ENCODE assay signal across 8 mouse cellular contexts in genomic region chr5:143527486-143528307, GRCm38 (mm10). TPM values are rescaled to one million over a fixed set of nuclear protein-coding genes. Genes with fewer than 3 reads are reported as not detected.
DNase-seq lines count a peak whose midpoint lies in the region; ATAC-seq lines count a peak whose summit lies in the region.

TSS of gene Rac1 (minus strand) at chr5:143528036.

- WGBS in hindbrain, embryonic 13.5 days, result under 1% methylated on average over 66 of the region's 105 CpGs

- H3K36me3 ChIP-seq in hindbrain, embryonic 13.5 days, result peaks cover 3% of the 10 kb centered on the region; the same call in 1 of the 2 replicates

- peak; percentile 99 for DNase-seq in NIH3T3 (ENCODE audit: low read depth)
- DNase-seq in cerebellum, postnatal 10 days, result peak; percentile 98 to 99
- peak; percentile 89 to 93 for DNase-seq in frontal cortex, postnatal 14 days (ENCODE audit: low spot score in 2 of 2)
- peak; percentile 96 to 98 for DNase-seq in layer of hippocampus, postnatal 25 days (ENCODE audit: extremely low spot score in 1 of 2, low spot score in 1 of 2)
- DNase-seq in lung, postnatal 25 days (ENCODE audit: low spot score), result peak; percentile 95
- DNase-seq in retina, embryonic 14.5 days (ENCODE audit: low spot score), result peak; percentile 97
- DNase-seq in thymus, postnatal 4 days, result peak; percentile 98

- peak within 1 kb of the TSS; percentile 96 for H3K27ac ChIP-seq in hindbrain, embryonic 13.5 days

- H3K9ac ChIP-seq in hindbrain, embryonic 13.5 days, result peak within 1 kb of the TSS; percentile 100

- no peaks in the 10 kb centered on the region for H3K9me3 ChIP-seq in hindbrain, embryonic 13.5 days

- peak within 1 kb of the TSS; percentile 99 for H3K4me3 ChIP-seq in hindbrain, embryonic 13.5 days

- H3K4me1 ChIP-seq in hindbrain, embryonic 13.5 days (replicated peaks), result peaks cover 40% of the 10 kb centered on the region

- ATAC-seq in hindbrain, embryonic 13.5 days (ENCODE audit: low FRiP score), result peak; percentile 97

- H3K4me2 ChIP-seq in hindbrain, embryonic 13.5 days, result peak within 1 kb of the TSS; percentile 93

- no peaks in the 10 kb centered on the region for H3K27me3 ChIP-seq in hindbrain, embryonic 13.5 days

RNA-seq across cellular contexts. Expression of gene Rac1, which starts in this region (rescaled TPM):
- polyA plus RNA-seq in hindbrain, embryonic 13.5 days (2015; fragmentation: Nextera tagmentation; extraction: Ambion mirVana), result 390 and 391 TPM in 2 replicates
- 100 to 1,000 TPM; 409 to 455 TPM for total RNA-seq in layer of hippocampus, postnatal 25 days (2021)

Comparison
In these comparisons a context has a peak if more than half of its experiments do, and no peak if none do; other contexts are left out.
1. Peak in every context shown above with its lines: DNase-seq, ATAC-seq, H3K4me3 ChIP-seq and H3K27ac ChIP-seq.